Mouse (Mus musculus) stomach, embryonic 16.5 days (tissue): ENCODE results near the gene Spcs3. TPM values are rescaled to one million over a fixed set of nuclear protein-coding genes. Genes with fewer than 3 reads are reported as not detected.

Experiments used
- ATAC-seq: fragments of 200-750 bp; cut with Nextera tagmentation; 2 replicates; pipeline ENCODE4 v1.8.0; 2017; ENCODE audit warnings: moderate number of reproducible peaks, moderate TSS enrichment; ENCODE audit not compliant: insufficient read depth, low FRiP score
- H3K27ac ChIP-seq: fragments of 300-500 bp; sonication (generic); 2 replicates; pipeline ENCODE4 v1.5.1; 2014; ENCODE audit warnings: low read length
- H3K27me3 ChIP-seq: fragments of 300-500 bp; sonication (generic); 2 replicates; pipeline ENCODE4 v1.6.1; 2014; ENCODE audit warnings: low read length, control low read depth, mixed read lengths; ENCODE audit not compliant: control insufficient read depth, insufficient read depth
- H3K36me3 ChIP-seq: fragments of 300-500 bp; sonication (generic); 2 replicates; pipeline ENCODE4 v1.6.1; 2014; ENCODE audit warnings: low read length; ENCODE audit not compliant: control insufficient read depth, insufficient read depth
- H3K4me1 ChIP-seq: fragments of 300-500 bp; sonication (generic); 2 replicates; pipeline ENCODE4 v1.6.1; 2014; ENCODE audit warnings: low read length, control low read depth, mixed read lengths; ENCODE audit not compliant: control insufficient read depth, insufficient read depth
- H3K4me2 ChIP-seq: fragments of 300-500 bp; sonication (generic); 2 replicates; pipeline ENCODE4 v1.6.1; 2014; ENCODE audit warnings: low read depth, low read length, mixed read lengths
- H3K4me3 ChIP-seq: fragments of 300-500 bp; sonication (generic); replicated peaks from 2 replicates; pipeline ENCODE4 v1.5.1; 2014; ENCODE audit warnings: mild to moderate bottlenecking, low read length
- H3K9ac ChIP-seq: fragments of 300-500 bp; sonication (generic); 2 replicates; pipeline ENCODE4 v1.6.1; 2014; ENCODE audit warnings: low read length
- H3K9me3 ChIP-seq: fragments of 300-500 bp; sonication (generic); replicated peaks from 2 replicates; pipeline ENCODE4 v1.6.1; 2016; ENCODE audit warnings: low read length, control low read depth; ENCODE audit not compliant: control insufficient read depth
- WGBS: fragments of 180-500 bp; shearing (Covaris S2); extraction: QIAGEN DNeasy Blood & Tissue Kit; methylation state at CpG from one replicate; pipeline ENCODE4 v1.1.7; 2014; 5-methylcytosine and 5-hydroxymethylcytosine counted together
- polyA plus RNA-seq: library from polyadenylated mRNA; unstranded; fragments of >200 nt; fragmentation: Nextera tagmentation; extraction: Ambion mirVana; gene quantifications from 2 replicates; pipeline ENCODE4 v1.2.1, GENCODE M21; 2015

The Spcs3 gene
- polyA plus RNA-seq: 105 and 110 TPM in 2 replicates

GRCm38 (mm10) chr8:54529382-54530296, at the start of gene Spcs3, which contains the start of gene Asb5:
Gene Spcs3, minus strand, starts transcription at chr8:54529998.
Gene Asb5, plus strand, starts transcription at chr8:54529580.
- peak within 1 kb of the TSS; percentile 65 for H3K4me2 ChIP-seq
- H3K36me3 ChIP-seq: 0 out of 2 replicates have a peak, but pooled peaks cover 4% of the 10 kb centered on the region
- H3K9ac ChIP-seq: peak within 1 kb of the TSS; percentile 92
- peak within 1 kb of the TSS; percentile 96 for H3K4me3 ChIP-seq
- no peaks in the 10 kb centered on the region for H3K9me3 ChIP-seq
- WGBS: under 1% methylated on average over 89 of the region's 89 CpGs
- peaks cover 13% of the 10 kb centered on the region; the same call in 1 of the 2 replicates for H3K4me1 ChIP-seq
- ATAC-seq: peak; percentile 97
- peak within 1 kb of the TSS; percentile 90 for H3K27ac ChIP-seq
- no peaks in the 10 kb centered on the region for H3K27me3 ChIP-seq

GRCm38 (mm10) chr8:54570618-54571609, 41.1 kb upstream of the Spcs3 start:
- no peaks in the 10 kb centered on the region for H3K4me1 ChIP-seq
- H3K36me3 ChIP-seq: no peaks in the 10 kb centered on the region
- no peak for ATAC-seq
- H3K27ac ChIP-seq: no peak overlapping the region
- H3K9me3 ChIP-seq: no peaks in the 10 kb centered on the region
- H3K4me3 ChIP-seq: no peak overlapping the region
- H3K4me2 ChIP-seq: peak overlapping the region; percentile 26; the same call in 1 of the 2 replicates
- H3K27me3 ChIP-seq: no peaks in the 10 kb centered on the region
- WGBS: 42% methylated on average over 15 of the region's 15 CpGs
- H3K9ac ChIP-seq: no peak overlapping the region

- H3K27me3 ChIP-seq: no peaks in the 10 kb centered on the region
- 57% methylated on average over 2 of the region's 2 CpGs for WGBS
- H3K27ac ChIP-seq: no peak overlapping the region
- H3K9me3 ChIP-seq: no peaks in the 10 kb centered on the region
- H3K4me1 ChIP-seq: no peaks in the 10 kb centered on the region
- no peak overlapping the region for H3K9ac ChIP-seq
- H3K36me3 ChIP-seq: no peaks in the 10 kb centered on the region
- no peak overlapping the region for H3K4me2 ChIP-seq
- H3K4me3 ChIP-seq: no peak overlapping the region
- no peak for ATAC-seq
These were observed 37.4 kb upstream of the Spcs3 start for GRCm38 (mm10) chr8:54567168-54567567.

- no peak overlapping the region for H3K4me2 ChIP-seq
These were observed 35.9 kb upstream of the Spcs3 start for GRCm38 (mm10) chr8:54565603-54566260.

GRCm38 (mm10) chr8:54565181-54565580, 35.4 kb upstream of the Spcs3 start:
- WGBS: 73% methylated on average over 1 of the region's 1 CpGs
- H3K9me3 ChIP-seq: no peaks in the 10 kb centered on the region
- no peak overlapping the region for H3K9ac ChIP-seq
- H3K4me2 ChIP-seq: no peak overlapping the region
- H3K27me3 ChIP-seq: no peaks in the 10 kb centered on the region
- no peak overlapping the region for H3K4me3 ChIP-seq
- no peak for ATAC-seq
- H3K4me1 ChIP-seq: no peaks in the 10 kb centered on the region
- no peak overlapping the region for H3K27ac ChIP-seq
- H3K36me3 ChIP-seq: no peaks in the 10 kb centered on the region

More at GRCm38 (mm10) chr8:54565603-54566260, 35.9 kb upstream of the Spcs3 start:
- Histone ChIP-seq H3K4me3 (no peak overlapping the region), H3K9ac (no peak overlapping the region), H3K27me3 (no peaks in the 10 kb centered on the region), H3K4me1 (no peaks in the 10 kb centered on the region), H3K27ac (no peak overlapping the region), H3K36me3 (no peaks in the 10 kb centered on the region), H3K9me3 (no peaks in the 10 kb centered on the region)
- WGBS: 85% methylated on average over 7 of the region's 7 CpGs
- no peak for ATAC-seq

GRCm38 (mm10) chr8:54562137-54562536, 32.3 kb upstream of the Spcs3 start:
- 56% methylated on average over 4 of the region's 4 CpGs for WGBS
- H3K27ac ChIP-seq: no peak overlapping the region
- no peak overlapping the region for H3K4me3 ChIP-seq
- H3K9me3 ChIP-seq: no peaks in the 10 kb centered on the region
- no peak for ATAC-seq
- no peaks in the 10 kb centered on the region for H3K36me3 ChIP-seq
- no peak overlapping the region for H3K4me2 ChIP-seq
- H3K4me1 ChIP-seq: no peaks in the 10 kb centered on the region
- H3K27me3 ChIP-seq: no peaks in the 10 kb centered on the region
- H3K9ac ChIP-seq: no peak overlapping the region

GRCm38 (mm10) chr8:54554921-54555320, 25.1 kb upstream of the Spcs3 start:
- Histone ChIP-seq H3K9me3 (no peaks in the 10 kb centered on the region), H3K36me3 (no peaks in the 10 kb centered on the region), H3K4me2 (no peak overlapping the region), H3K4me3 (no peak overlapping the region), H3K27ac (no peak overlapping the region), H3K27me3 (no peaks in the 10 kb centered on the region), H3K4me1 (no peaks in the 10 kb centered on the region), H3K9ac (no peak overlapping the region)
- no peak for ATAC-seq
- WGBS: 73% methylated on average over 2 of the region's 2 CpGs

- no peaks in the 10 kb centered on the region for H3K4me1 ChIP-seq
- WGBS: 84% methylated on average over 12 of the region's 12 CpGs
- no peak overlapping the region for H3K27ac ChIP-seq
- no peak overlapping the region for H3K4me2 ChIP-seq
- no peaks in the 10 kb centered on the region for H3K9me3 ChIP-seq
- H3K9ac ChIP-seq: no peak overlapping the region
- H3K4me3 ChIP-seq: no peak overlapping the region
- H3K36me3 ChIP-seq: no peaks in the 10 kb centered on the region
- no peak for ATAC-seq
- no peaks in the 10 kb centered on the region for H3K27me3 ChIP-seq
These were observed 20.3 kb upstream of the Spcs3 start for GRCm38 (mm10) chr8:54550026-54550574.
